Mouse (Mus musculus): ENCODE data around the gene Gm12117. TPM values are rescaled to one million over a fixed set of nuclear protein-coding genes. Genes with fewer than 3 reads are reported as not detected.

Gene Gm12117
- not detected in 2 replicates for polyA plus RNA-seq (2016; fragmentation: Nextera tagmentation; extraction: Ambion mirVana)

DNA sequence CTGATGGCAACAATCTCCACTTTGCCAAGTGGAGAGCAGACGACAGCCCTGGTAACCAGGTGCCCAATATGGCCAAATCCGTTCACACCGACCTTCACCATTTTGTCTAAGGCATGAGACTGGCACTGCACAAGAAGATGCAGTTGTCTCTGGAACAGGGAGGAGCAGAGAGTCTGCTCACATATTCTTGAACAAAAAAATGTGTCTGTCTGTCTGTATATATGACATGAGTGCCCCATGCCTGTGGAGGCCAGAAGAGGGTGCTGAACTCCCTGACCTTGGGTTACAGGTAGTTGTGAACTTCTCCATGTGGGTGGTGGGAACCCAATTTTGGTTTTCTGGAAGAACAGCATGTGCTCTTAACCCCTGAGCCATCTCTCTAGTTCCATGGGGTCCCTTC lies at the start of gene Gm12117:
Gene Gm12117 (minus strand): TSS at position 101 of the 400 bp plus-strand sequence.
- Histone ChIP-seq H3K36me3 (peaks cover 5% of the 10 kb centered on the region; the same call in 1 of the 2 replicates), H3K27ac (replicated peaks) (no peak within 1 kb of the TSS), H3K27me3 (ENCODE audit: low read depth, poor library complexity, severe bottlenecking) (no peaks in the 10 kb centered on the region), H3K9me3 (replicated peaks) (no peaks in the 10 kb centered on the region), H3K4me3 (no peak within 1 kb of the TSS), H3K4me1 (no peaks in the 10 kb centered on the region)
- WGBS: 89% methylated on average over 3 of the region's 3 CpGs
- no peak for DNase-seq (ENCODE audit: low spot score)

GRCm38 (mm10) chr11:33319006-33319611 lies 42.6 kb upstream of the Gm12117 start:
- WGBS: 91% methylated on average over 7 of the region's 7 CpGs
- no peaks in the 10 kb centered on the region for H3K9me3 ChIP-seq (replicated peaks)

DNA sequence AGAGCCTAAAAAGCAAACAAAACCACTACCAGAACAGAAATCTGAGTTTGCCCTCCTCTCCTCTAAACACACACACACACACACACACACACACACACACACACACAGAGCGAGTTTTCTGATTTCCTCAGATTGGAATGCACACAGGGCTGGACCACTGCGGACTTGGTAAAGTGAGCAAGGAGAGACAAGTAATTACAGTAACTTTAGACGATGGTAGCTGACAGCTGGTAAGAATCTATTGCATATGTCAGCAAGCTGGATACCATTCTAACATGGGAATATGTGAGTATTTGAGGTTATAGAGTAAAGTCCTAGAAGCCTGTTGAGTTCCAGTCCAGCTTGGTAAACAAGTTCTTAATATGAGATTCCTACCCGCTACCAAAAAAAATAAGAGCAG lies 33.0 kb upstream of the Gm12117 start:
- Histone ChIP-seq H3K36me3 (no peaks in the 10 kb centered on the region), H3K27me3 (ENCODE audit: low read depth, poor library complexity, severe bottlenecking) (no peaks in the 10 kb centered on the region), H3K27ac (replicated peaks) (no peak overlapping the region), H3K4me3 (no peak overlapping the region), H3K4me1 (0 out of 2 replicates have a peak, but pooled peaks cover 4% of the 10 kb centered on the region), H3K9me3 (replicated peaks) (no peaks in the 10 kb centered on the region)
- no peak for DNase-seq (ENCODE audit: low spot score)
- 87% methylated on average over 4 of the region's 4 CpGs for WGBS

More at GRCm38 (mm10) chr11:33319006-33319611, 42.6 kb upstream of the Gm12117 start:
- DNase-seq (ENCODE audit: low spot score): no peak
- Histone ChIP-seq H3K27me3 (ENCODE audit: low read depth, poor library complexity, severe bottlenecking) (no peaks in the 10 kb centered on the region), H3K27ac (replicated peaks) (no peak overlapping the region), H3K4me3 (no peak overlapping the region), H3K4me1 (no peaks in the 10 kb centered on the region), H3K36me3 (0 out of 2 replicates have a peak, but pooled peaks cover 2% of the 10 kb centered on the region)

GRCm38 (mm10) chr11:33300859-33301258 lies 24.3 kb upstream of the Gm12117 start:
- 79% methylated on average over 8 of the region's 8 CpGs for WGBS
- Histone ChIP-seq H3K27ac (replicated peaks) (no peak overlapping the region), H3K4me1 (peaks cover 3% of the 10 kb centered on the region; the same call in 1 of the 2 replicates), H3K36me3 (no peaks in the 10 kb centered on the region), H3K27me3 (ENCODE audit: low read depth, poor library complexity, severe bottlenecking) (no peaks in the 10 kb centered on the region), H3K9me3 (replicated peaks) (no peaks in the 10 kb centered on the region), H3K4me3 (no peak overlapping the region)
- no peak for DNase-seq (ENCODE audit: low spot score)

DNA sequence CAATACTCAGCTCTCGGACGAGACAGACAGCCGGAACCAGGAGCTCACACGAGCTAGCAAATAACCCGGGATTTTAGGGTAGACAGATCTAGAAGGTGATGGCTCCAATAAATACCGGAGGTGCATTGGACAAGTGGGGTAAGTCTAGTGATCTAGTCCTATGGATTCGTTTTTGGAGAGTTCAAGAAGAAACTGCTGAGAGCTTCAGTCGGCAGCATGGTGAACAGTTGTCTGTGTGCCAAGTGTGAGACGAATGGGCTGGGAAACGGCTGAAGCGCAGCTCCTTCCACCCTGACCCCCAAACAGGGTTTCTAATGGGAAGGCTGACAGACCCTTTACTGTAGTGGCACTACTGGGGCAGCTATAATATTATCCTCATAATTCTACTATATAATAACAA lies 22.8 kb upstream of the Gm12117 start:
- H3K27me3 ChIP-seq (ENCODE audit: low read depth, poor library complexity, severe bottlenecking): no peaks in the 10 kb centered on the region
- H3K36me3 ChIP-seq: no peaks in the 10 kb centered on the region
- WGBS: 85% methylated on average over 11 of the region's 11 CpGs
- H3K4me1 ChIP-seq: peaks cover 3% of the 10 kb centered on the region; the same call in 1 of the 2 replicates
- no peaks in the 10 kb centered on the region for H3K9me3 ChIP-seq (replicated peaks)
- no peak overlapping the region for H3K27ac ChIP-seq (replicated peaks)
- DNase-seq (ENCODE audit: low spot score): no peak
- H3K4me3 ChIP-seq: no peak overlapping the region

- no peak overlapping the region for H3K27ac ChIP-seq (replicated peaks)
- WGBS: 80% methylated on average over 8 of the region's 8 CpGs
- H3K36me3 ChIP-seq: no peaks in the 10 kb centered on the region
- peaks cover 3% of the 10 kb centered on the region; the same call in 1 of the 2 replicates for H3K4me1 ChIP-seq
- no peak overlapping the region for H3K4me3 ChIP-seq
- no peak for DNase-seq (ENCODE audit: low spot score)
- no peaks in the 10 kb centered on the region for H3K27me3 ChIP-seq (ENCODE audit: low read depth, poor library complexity, severe bottlenecking)
- H3K9me3 ChIP-seq (replicated peaks): no peaks in the 10 kb centered on the region
Observed at GRCm38 (mm10) chr11:33297121-33297520, 20.6 kb upstream of the Gm12117 start.

DNA sequence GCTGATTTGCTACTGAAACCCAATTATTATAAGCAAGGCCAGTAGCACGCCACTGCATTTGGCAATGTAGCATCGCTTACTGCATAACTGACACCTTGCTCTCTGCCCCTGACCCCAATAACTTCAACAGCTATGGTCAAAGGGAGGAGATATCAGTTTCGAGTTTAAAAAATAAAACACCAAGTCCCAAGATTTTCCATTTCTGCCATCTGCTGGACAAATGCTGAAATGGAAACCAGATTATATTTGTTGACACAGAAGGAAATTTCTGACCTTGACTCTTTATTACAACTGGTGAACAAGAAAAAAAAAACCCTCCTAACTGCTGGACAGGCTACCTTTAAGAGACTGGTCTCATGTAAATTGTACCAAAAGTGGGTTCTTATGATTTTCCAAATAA lies 18.9 kb upstream of the Gm12117 start:
- Histone ChIP-seq H3K36me3 (no peaks in the 10 kb centered on the region), H3K4me1 (peaks cover 3% of the 10 kb centered on the region; the same call in 1 of the 2 replicates), H3K4me3 (no peak overlapping the region), H3K27me3 (ENCODE audit: low read depth, poor library complexity, severe bottlenecking) (no peaks in the 10 kb centered on the region), H3K9me3 (replicated peaks) (no peaks in the 10 kb centered on the region), H3K27ac (replicated peaks) (no peak overlapping the region)
- DNase-seq (ENCODE audit: low spot score): no peak
- WGBS: 64% methylated on average over 3 of the region's 3 CpGs

DNA sequence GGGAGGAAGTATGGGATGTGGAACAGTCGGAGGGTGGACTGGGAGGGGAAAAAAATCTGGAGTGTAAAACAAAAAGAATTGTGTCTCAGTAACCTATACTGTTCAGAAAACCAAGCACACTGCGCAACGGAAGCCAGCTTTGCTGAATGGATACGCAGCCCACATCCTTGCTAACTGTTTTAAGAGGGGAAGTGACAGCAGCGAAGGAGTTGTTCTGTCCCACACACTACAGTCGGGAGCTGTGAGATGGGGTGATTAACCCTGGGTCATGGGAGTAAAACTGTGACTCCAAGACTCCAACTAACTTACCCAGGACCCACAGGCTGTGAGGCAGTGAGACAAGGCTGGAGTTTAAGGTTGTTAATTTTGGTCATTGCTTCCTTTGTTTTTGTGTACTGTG lies 17.5 kb upstream of the Gm12117 start:
- H3K4me3 ChIP-seq: no peak overlapping the region
- H3K27ac ChIP-seq (replicated peaks): no peak overlapping the region
- no peak for DNase-seq (ENCODE audit: low spot score)
- no peaks in the 10 kb centered on the region for H3K36me3 ChIP-seq
- H3K27me3 ChIP-seq (ENCODE audit: low read depth, poor library complexity, severe bottlenecking): no peaks in the 10 kb centered on the region
- no peaks in the 10 kb centered on the region for H3K4me1 ChIP-seq
- no peaks in the 10 kb centered on the region for H3K9me3 ChIP-seq (replicated peaks)
- WGBS: 85% methylated on average over 6 of the region's 6 CpGs

GRCm38 (mm10) chr11:33278571-33278970 lies 2.0 kb upstream of the Gm12117 start:
- 91% methylated on average over 2 of the region's 2 CpGs for WGBS
- Histone ChIP-seq H3K9me3 (replicated peaks) (no peaks in the 10 kb centered on the region), H3K36me3 (peaks cover 9% of the 10 kb centered on the region; the same call in 1 of the 2 replicates), H3K27ac (replicated peaks) (no peak overlapping the region), H3K27me3 (ENCODE audit: low read depth, poor library complexity, severe bottlenecking) (no peaks in the 10 kb centered on the region), H3K4me3 (no peak overlapping the region), H3K4me1 (no peaks in the 10 kb centered on the region)
- DNase-seq (ENCODE audit: low spot score): no peak

- Histone ChIP-seq H3K4me3 (no peak overlapping the region), H3K27me3 (ENCODE audit: low read depth, poor library complexity, severe bottlenecking) (no peaks in the 10 kb centered on the region), H3K4me1 (no peaks in the 10 kb centered on the region), H3K9me3 (replicated peaks) (no peaks in the 10 kb centered on the region), H3K36me3 (peaks cover 5% of the 10 kb centered on the region; the same call in 1 of the 2 replicates), H3K27ac (replicated peaks) (no peak overlapping the region)
- DNase-seq (ENCODE audit: low spot score): no peak
- 82% methylated on average over 3 of the region's 3 CpGs for WGBS
Observed at GRCm38 (mm10) chr11:33274816-33275215, 1.7 kb downstream of the Gm12117 start.

- H3K9me3 ChIP-seq (replicated peaks): no peaks in the 10 kb centered on the region
- no peak overlapping the region for H3K4me3 ChIP-seq
- no peaks in the 10 kb centered on the region for H3K27me3 ChIP-seq (ENCODE audit: low read depth, poor library complexity, severe bottlenecking)
- H3K27ac ChIP-seq (replicated peaks): no peak overlapping the region
- peaks cover 5% of the 10 kb centered on the region; the same call in 1 of the 2 replicates for H3K36me3 ChIP-seq
- no peak for DNase-seq (ENCODE audit: low spot score)
- H3K4me1 ChIP-seq: no peaks in the 10 kb centered on the region
- WGBS: 88% methylated on average over 1 of the region's 1 CpGs
Observed at GRCm38 (mm10) chr11:33274294-33274693, 2.2 kb downstream of the Gm12117 start.

DNA sequence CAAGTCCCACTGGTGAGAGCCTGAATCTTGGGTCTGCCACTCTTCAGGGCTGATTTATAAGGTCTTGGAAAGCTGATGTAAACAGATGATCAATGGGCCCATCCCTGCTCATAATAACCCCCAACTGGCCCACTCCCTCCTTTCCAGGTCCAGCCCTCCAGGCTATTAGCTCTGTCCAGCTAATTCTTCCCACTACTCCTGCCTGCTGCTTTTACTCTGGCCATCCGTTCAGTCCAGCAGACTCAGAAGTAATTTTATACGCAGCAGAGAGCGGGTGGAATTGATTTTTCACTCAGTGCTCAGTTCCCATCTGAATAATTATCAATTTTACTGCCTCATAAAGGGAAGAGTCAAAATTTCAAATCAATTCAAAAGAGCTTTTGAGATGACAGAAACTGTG lies 36.2 kb downstream of the Gm12117 start:
- Histone ChIP-seq H3K4me1 (no peaks in the 10 kb centered on the region), H3K27ac (replicated peaks) (no peak overlapping the region)
- WGBS: 70% methylated on average over 3 of the region's 3 CpGs

DNA sequence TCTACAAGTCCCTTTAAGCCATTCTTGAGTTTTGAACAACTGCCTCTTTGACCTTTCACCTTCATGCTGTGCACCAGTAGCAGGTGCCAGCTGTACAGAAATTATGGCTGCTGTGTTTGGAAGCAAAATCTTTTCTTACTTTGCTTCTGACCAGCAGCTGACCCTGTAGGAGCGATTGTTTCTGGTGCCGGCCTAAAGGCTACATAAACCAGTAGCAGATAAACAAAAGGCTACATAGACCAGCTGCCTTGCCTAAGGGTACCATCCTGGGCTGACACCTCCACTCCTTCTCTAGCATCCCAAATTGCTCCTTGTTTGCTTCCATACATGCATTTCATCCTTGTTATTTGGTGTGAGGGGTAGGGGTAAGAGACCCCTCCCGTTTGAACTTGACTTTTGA lies 42.4 kb downstream of the Gm12117 start:
- H3K4me3 ChIP-seq: no peak overlapping the region
- WGBS: 76% methylated on average over 3 of the region's 3 CpGs
- no peaks in the 10 kb centered on the region for H3K9me3 ChIP-seq (replicated peaks)
- no peak for DNase-seq (ENCODE audit: low spot score)
- H3K4me1 ChIP-seq: peaks cover 4% of the 10 kb centered on the region; the same call in 1 of the 2 replicates
- no peaks in the 10 kb centered on the region for H3K27me3 ChIP-seq (ENCODE audit: low read depth, poor library complexity, severe bottlenecking)
- H3K36me3 ChIP-seq: no peaks in the 10 kb centered on the region
- no peak overlapping the region for H3K27ac ChIP-seq (replicated peaks)

More for the DNA sequence above, 36.2 kb downstream of the Gm12117 start:
- Histone ChIP-seq H3K36me3 (no peaks in the 10 kb centered on the region), H3K27me3 (ENCODE audit: low read depth, poor library complexity, severe bottlenecking) (no peaks in the 10 kb centered on the region), H3K4me3 (no peak overlapping the region), H3K9me3 (replicated peaks) (no peaks in the 10 kb centered on the region)
- DNase-seq (ENCODE audit: low spot score): no peak

Measured in midbrain, embryonic 10.5 days (tissue).